Comparison of ENCODE assay signal across 9 mouse cellular contexts in genomic region chr11:74572459-74573061, GRCm38 (mm10). TPM values are rescaled to one million over a fixed set of nuclear protein-coding genes. Genes with fewer than 3 reads are reported as not detected.
DNase-seq lines count a peak whose midpoint lies in the region; ATAC-seq and TF ChIP-seq lines count a peak whose summit lies in the region.
"Had no signal": no experiment of that assay in that cellular context is flagged by ENCODE, and none has a peak within 500 bp of the region (broad histone marks: within the 10 kb centered on the region; RNA-seq: fewer than 3 reads in every experiment).

No protein-coding gene starts in this region.

- no peaks in the 10 kb centered on the region for H3K27me3 ChIP-seq in Patski
- no peaks in the 10 kb centered on the region for H3K27me3 ChIP-seq in midbrain, embryonic 16.5 days (ENCODE audit: control insufficient read depth, insufficient read depth, low read depth, low read length)
- H3K27me3 ChIP-seq: limb, embryonic 13.5 days had no signal

- H3K27ac ChIP-seq in midbrain, embryonic 16.5 days (ENCODE audit: low read length), result no peak overlapping the region
- H3K27ac ChIP-seq in layer of hippocampus, adult 2 months, result no peak overlapping the region
- H3K27ac ChIP-seq: limb, embryonic 13.5 days had no signal

- no peaks in the 10 kb centered on the region for H3K9me3 ChIP-seq in midbrain, embryonic 16.5 days (replicated peaks; ENCODE audit: control insufficient read depth, low read length, poor library complexity, severe bottlenecking)
- H3K9me3 ChIP-seq: limb, embryonic 13.5 days had no signal

- H3K9ac ChIP-seq in midbrain, embryonic 16.5 days (ENCODE audit: low read depth, low read length), result no peak overlapping the region
- H3K9ac ChIP-seq: limb, embryonic 13.5 days had no signal

- no peaks in the 10 kb centered on the region for H3K36me3 ChIP-seq in midbrain, embryonic 16.5 days (ENCODE audit: control insufficient read depth, insufficient read depth, low read length)
- H3K36me3 ChIP-seq: limb, embryonic 13.5 days had no signal

- no peak for TF ChIP-seq CTCF in Patski (IDR thresholded peaks at IDR 0.05)
- TF ChIP-seq CTCF in layer of hippocampus, adult 2 months (conservative IDR thresholded peaks at IDR 0.05), result no peak

- WGBS in midbrain, embryonic 16.5 days, result 74% methylated on average over 6 of the region's 6 CpGs

- POLR2A ChIA-PET in Patski (lab: Charles Lee), result no interaction called here

- in situ Hi-C loops in Patski (cut with MboI; ENCODE audit: low pct_unique_long_range_greater_than_20kb), result no loop called here

- ATAC-seq in Patski, result peak; percentile 34
- ATAC-seq in hematopoietic stem cell, adult 5-6 weeks (replicated peaks in 1 of 2; ENCODE audit: insufficient read depth in 1 of 2, low FRiP score in 2 of 2, low TSS enrichment in 1 of 2, low read depth in 1 of 2, poor library complexity in 2 of 2, severe bottlenecking in 2 of 2), result peak; percentile 86 to 88
- peak; percentile 77 for ATAC-seq in megakaryocyte, adult 5-6 weeks (ENCODE audit: poor library complexity, severe bottlenecking)
- ATAC-seq in midbrain, embryonic 16.5 days, result no peak

- DNase-seq in 416B (ENCODE audit: low read depth) (peak; percentile 98), Patski (ENCODE audit: low read depth, low spot score) (peak; percentile 71)
- DNase-seq in layer of hippocampus, adult 2 months (ENCODE audit: low spot score in 2 of 2), result no peak
- DNase-seq in embryo, embryonic 10.5 days (ENCODE audit: low spot score), result no peak
- DNase-seq in retina, postnatal 1 day, result no peak

- no peaks in the 10 kb centered on the region for H3K4me1 ChIP-seq in midbrain, embryonic 16.5 days (ENCODE audit: control insufficient read depth, insufficient read depth, low read length)
- H3K4me1 ChIP-seq: limb, embryonic 13.5 days had no signal

- no peak overlapping the region for H3K4me2 ChIP-seq in midbrain, embryonic 16.5 days (ENCODE audit: low read length)
- H3K4me2 ChIP-seq: limb, embryonic 13.5 days had no signal

- CTCF ChIA-PET in Patski (lab: Charles Lee), result interaction anchor here (0.7 to 1.3 kb wide), 2 partner anchors 13 to 1971 kb away, joined by 3 read pairs; no protein-coding TSS in a partner anchor

- H3K4me3 ChIP-seq in midbrain, embryonic 16.5 days (ENCODE audit: low read depth, low read length), result no peak overlapping the region
- no peak overlapping the region for H3K4me3 ChIP-seq in layer of hippocampus, adult 2 months
- H3K4me3 ChIP-seq: limb, embryonic 13.5 days had no signal

RNA-seq across cellular contexts. Expression of gene Rap1gap2, which starts 38.2 kb away (rescaled TPM):
- 21.1 TPM for polyA plus RNA-seq in Patski (2021)
- 2.1 and 3.5 TPM in 2 replicates for total RNA-seq in hematopoietic stem cell, adult 5-6 weeks (2017)
- total RNA-seq in megakaryocyte, adult 5-6 weeks (2015), result 22.2 and 22.3 TPM in 2 replicates
- 33.9 and 34.3 TPM in 2 replicates for total RNA-seq in megakaryocyte, adult 5-6 weeks (2017)
- 17.1 and 18.3 TPM in 2 replicates for polyA plus RNA-seq in midbrain, embryonic 16.5 days (2015; fragmentation: Nextera tagmentation; extraction: Ambion mirVana)
- 100 to 1,000 TPM; 129 to 135 TPM for total RNA-seq in layer of hippocampus, adult 2 months (2021)

RNA-seq across cellular contexts. Expression of gene Ccdc92b, which starts 46.8 kb away (rescaled TPM):
- 0.46 TPM for polyA plus RNA-seq in Patski (2021)
- 0.05 TPM in 1 of 2 replicates, not detected in the other for total RNA-seq in hematopoietic stem cell, adult 5-6 weeks (2017)
- total RNA-seq in megakaryocyte, adult 5-6 weeks (2015), result 0.05 and 0.27 TPM in 2 replicates
- not detected in 2 replicates for total RNA-seq in megakaryocyte, adult 5-6 weeks (2017)
- 2.6 and 3.3 TPM in 2 replicates for polyA plus RNA-seq in midbrain, embryonic 16.5 days (2015; fragmentation: Nextera tagmentation; extraction: Ambion mirVana)
- 10 to 100 TPM; 21.5 to 23.9 TPM for total RNA-seq in layer of hippocampus, adult 2 months (2021)

Comparison
In these comparisons a context has a peak if more than half of its experiments do, and no peak if none do; other contexts are left out.
1. DNase-seq: peak in 416B (single experiment) and Patski (single experiment); none in layer of hippocampus, adult 2 months (0 of 2), embryo, embryonic 10.5 days (single experiment) and retina, postnatal 1 day (single experiment).
2. RNA of gene Ccdc92b, which starts 46.8 kb away (total RNA-seq): 21.5 to 23.9 TPM in layer of hippocampus, adult 2 months; 0.05 to 0.27 TPM in megakaryocyte, adult 5-6 weeks and 0.05 TPM in hematopoietic stem cell, adult 5-6 weeks; every median in the first group is over 10 times any median in the second.